Mouse (Mus musculus): ENCODE data around the gene Cd38.
"Not testable (repeated sequence)": the region's sequence is repeated elsewhere in the genome, so short reads cannot be mapped to it uniquely, and the experiment has no call there.

Gene Cd38

DNA sequence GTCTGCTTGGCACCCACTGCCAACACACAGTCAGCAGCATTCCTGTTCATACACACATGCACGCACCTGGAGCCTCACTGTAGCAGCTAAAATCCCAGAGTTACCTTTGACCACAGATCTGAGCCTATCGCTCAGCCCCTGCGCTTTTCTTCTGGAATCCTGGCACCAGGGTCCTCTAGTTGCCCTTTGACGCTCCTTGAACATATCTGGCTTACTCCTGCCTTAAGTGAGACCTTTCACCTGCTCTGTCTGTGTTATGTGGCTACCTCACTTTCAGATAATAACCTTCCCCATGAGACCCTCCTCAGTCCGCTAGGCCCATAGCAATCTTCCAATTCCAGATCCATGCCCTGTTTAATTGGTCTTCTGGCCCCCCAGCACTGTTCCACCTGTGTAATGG is 8.3 kb upstream of the Cd38 start:
- no peak for DNase-seq

DNA sequence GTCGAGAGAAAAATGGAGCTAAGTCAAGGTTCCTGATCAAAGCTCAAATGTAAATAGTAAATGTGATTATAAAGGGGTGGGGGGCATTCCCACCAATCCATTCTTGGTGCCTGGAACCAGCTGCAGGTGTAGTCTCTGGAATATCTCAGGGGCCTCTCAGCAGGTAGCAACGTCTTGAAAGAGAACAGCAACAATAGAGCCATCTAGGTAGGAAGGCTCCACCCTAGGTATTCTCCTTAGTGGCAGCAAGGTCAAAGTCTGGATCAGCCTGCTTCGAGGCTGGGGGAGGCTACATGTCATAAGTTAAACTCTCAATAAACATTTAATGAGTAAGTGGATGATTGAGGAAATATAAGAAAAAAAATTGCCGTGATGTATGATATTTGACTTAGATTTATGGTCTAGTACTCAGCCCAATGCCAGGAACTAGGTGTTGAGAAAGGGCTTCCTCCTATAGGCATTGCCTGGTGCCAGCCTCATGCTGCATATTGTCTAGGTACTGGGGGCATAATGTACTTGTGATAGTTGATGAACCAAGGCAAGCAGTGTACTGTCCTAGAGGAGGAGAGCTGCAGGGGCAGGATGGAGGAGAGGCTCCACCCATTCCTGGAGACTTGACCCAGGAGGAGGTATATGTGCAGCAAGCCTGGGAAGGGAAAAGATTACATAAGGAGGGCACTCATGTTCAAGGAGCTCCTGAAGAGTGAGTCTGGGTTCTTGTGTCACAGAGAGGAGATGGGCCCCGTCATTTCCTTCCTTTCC is 7.5 kb upstream of the Cd38 start:
- no peak for DNase-seq

DNA sequence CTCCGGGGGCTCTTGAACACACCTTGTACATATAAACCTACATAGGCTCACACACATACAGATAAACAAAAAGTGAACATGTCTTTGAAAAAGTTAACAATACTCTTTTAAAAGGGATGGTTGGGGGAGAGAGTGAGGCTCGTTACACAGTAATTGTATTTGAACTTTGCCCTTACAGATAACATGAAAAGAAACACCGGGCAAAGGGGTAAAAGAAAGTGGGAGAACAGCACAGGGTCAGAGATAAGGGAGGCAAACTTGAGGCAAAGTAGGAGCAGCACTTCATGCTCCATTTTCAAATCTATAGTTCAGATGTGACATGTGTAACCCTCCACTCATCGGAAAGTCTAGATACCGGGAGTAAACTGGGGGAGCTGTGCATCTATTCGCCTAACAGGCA is 4.7 kb upstream of the Cd38 start:
- no peak for DNase-seq

GRCm38 (mm10) chr5:43865316-43865715 is 3.0 kb upstream of the Cd38 start:
- DNase-seq: no peak

DNA sequence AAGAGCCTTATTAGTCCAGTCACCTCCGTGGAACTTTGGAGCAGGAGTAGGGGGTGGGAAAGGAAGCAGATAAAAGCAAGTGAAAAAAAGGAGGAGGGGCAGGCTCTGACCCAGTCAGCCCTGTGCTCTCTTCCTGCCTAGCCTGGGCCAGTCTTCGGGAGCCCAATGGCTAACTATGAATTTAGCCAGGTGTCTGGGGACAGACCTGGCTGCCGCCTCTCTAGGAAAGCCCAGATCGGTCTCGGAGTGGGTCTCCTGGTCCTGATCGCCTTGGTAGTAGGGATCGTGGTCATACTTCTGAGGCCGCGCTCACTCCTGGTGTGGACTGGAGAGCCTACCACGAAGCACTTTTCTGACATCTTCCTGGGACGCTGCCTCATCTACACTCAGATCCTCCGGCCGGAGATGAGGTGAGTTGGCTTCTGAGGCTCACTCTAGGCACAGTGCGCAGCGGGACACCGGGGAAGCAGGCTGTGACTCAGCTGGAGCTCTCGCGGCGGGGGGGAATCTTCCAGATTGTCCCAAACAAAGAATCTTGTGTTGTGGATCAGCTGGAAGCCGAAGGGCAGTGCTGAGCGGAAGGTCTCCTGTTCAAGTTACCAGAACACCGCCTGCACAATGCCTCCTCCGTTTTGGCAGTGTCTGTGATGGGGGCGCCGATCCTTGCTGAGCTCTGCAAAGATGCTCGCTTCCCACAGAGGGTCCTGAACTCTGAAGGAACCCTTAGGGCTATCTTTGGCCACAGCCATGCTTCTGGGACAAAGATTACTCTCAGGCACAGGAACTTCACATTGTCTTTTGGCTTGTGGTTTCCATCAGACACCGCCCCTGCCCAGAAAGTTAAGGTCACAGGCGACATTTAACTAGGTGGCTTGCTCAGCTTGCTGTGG is 603 bp downstream of the Cd38 start:
- peak; percentile 32 to 58 for DNase-seq

DNA sequence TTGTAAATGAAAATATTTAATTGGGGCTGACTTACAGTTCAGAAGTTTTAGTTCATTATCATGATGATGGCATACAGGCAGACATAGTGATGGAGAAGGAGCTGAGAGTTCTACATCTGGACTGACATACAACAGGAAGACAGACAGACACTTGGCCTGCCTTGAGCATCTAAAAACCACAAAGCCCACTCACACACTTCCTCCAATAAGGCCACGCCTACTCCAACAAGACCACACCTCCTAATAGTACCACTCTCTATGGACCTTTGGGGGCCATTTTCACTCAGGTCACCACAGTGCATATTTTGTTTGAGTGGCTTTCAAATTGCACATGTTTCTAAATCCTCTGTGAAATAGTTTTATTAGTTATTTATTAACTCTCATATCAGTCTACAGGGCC is 3.5 kb downstream of the Cd38 start:
- no peak for DNase-seq

- DNase-seq: no peak
Measured at GRCm38 (mm10) chr5:43872652-43873051, 4.3 kb downstream of the Cd38 start.

GRCm38 (mm10) chr5:43882034-43882433 is 13.7 kb downstream of the Cd38 start:
- DNase-seq: no peak

GRCm38 (mm10) chr5:43885060-43885820 is 16.9 kb downstream of the Cd38 start:
- no peak for DNase-seq

GRCm38 (mm10) chr5:43892386-43892785 is 24.0 kb downstream of the Cd38 start:
- peak; percentile 41 to 74 for DNase-seq

DNA sequence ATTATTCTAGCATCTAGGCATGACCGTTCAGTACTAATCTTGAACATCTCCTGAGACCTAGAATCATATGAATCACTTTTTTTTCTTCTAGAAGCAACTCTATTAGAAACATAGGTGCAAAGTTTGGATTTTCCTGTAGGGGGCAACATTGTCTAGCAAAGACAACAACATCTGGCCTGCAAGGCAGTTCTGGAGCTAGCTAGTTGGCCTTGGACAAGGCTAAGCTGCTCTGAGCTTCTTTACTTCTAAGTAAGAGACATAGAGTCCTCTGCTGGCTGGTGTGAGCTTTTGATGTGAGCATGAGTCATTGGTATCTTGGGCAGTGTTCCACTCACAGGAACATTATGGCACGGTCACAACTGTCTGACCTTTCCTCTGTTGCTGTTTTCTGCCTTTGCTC is 25.8 kb downstream of the Cd38 start:
- peak; percentile 69 to 81 for DNase-seq

GRCm38 (mm10) chr5:43895931-43896330 is 27.6 kb downstream of the Cd38 start:
- DNase-seq: no peak

DNA sequence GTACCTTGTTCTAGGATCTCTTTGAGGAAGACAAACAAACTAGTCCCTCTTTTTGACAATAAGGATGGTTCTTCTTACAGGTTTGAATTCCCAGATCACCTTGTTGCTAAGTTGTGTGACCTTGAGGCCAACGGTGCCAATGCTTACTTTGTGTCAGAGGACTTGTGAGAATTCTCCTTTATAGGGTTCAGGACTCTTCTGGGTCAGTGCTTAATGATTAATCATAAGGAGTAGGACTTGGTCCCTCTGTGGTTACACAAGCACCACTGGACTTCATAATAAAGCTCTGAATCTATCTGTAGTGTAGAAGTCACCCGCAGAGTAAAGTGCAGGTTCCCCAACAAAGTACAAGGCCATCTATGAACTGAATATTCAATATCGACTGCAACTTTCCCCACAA is 36.3 kb downstream of the Cd38 start:
- DNase-seq: peak; percentile 47 to 75

DNA sequence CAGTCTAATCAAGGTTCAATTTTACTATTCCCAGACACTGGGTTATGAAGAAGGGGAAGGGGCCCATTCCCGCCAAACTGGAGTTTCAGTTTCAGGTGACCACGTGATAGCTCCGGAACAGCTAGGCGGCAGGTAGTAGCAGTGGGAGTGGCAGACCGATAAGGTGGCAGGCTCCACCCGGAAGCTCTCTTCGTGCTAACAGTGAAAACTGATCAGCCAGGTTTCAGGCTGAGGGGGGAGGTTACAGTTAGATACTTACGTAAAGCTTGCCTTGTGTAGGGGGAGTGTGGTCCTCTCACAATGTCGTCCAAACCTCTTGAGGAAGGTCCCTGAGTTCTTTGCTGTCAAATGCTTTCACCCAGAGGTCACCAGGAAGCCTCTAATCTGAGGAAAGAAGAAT is 40.9 kb downstream of the Cd38 start:
- no peak for DNase-seq

DNA sequence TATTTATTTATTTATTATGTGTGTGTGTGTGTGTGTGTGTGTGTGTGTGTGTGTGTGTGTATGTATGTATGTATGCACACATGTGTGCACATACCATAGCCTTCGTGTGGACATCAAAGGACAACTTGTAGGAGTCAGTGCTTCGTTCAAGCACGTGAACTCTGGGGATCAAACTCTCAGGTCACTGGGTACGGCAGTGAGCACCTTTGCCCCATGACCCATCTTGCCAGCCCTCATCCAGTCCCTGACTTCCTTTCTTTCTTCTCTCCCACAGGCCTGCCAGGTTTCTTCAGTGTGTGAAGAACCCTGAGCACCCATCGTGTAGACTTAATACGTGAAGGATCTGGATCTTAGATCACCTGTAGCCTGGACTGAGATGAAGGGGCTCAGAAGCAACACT is 41.7 kb downstream of the Cd38 start:
- peak; percentile 12 to 55 for DNase-seq

DNA sequence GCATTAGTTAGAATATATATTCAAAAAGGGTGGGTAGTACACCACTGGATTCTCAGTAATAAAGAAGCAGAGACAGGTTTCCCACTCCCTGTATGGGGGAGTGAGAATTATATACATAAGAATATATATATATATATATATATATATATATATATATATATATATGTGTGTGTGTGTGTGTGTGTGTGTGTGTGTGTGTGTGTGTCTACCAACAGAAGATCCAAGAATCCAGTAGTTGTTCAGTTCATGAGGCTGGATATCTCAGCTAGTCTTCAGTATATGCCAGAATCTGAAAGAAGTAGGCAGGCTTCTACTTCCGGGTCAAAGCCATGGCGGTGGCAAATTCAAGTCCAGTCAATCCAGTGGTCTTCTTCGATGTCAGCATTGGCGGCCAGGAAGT is 44.5 kb downstream of the Cd38 start, which contains the start of gene Gm7879:
Gm7879 (plus strand) TSS at position 301 of the 400 bp plus-strand sequence.
- not testable (repeated sequence) for DNase-seq

GRCm38 (mm10) chr5:43915261-43915886 is 47.0 kb downstream of the Cd38 start:
- no peak for DNase-seq

DNA sequence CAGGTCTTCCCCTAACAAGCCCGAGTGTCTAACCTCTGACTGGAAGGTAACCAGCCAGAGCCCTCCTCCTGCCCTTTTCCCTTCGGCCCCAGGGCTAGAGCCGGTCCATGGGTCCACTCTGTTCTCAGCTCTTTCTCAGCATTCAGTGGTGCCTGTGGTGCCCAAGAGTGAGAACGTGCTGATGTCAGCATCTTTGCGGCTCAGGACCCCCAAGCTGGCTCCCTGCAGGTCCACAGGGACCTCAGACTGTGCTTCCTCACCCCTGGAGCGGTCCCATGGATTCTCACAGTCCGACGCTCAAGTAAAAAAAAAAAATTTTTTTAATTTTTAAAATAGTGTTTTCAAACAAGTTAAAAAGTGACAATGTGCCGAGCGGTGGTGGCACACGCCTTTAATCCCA is 53.5 kb downstream of the Cd38 start:
- peak in 1 of 2 experiments; percentile 40 for DNase-seq

- DNase-seq: peak; percentile 62 to 83
Measured at GRCm38 (mm10) chr5:43923933-43924332, 55.6 kb downstream of the Cd38 start.

GRCm38 (mm10) chr5:43927729-43928128 is 59.4 kb downstream of the Cd38 start:
- no peak for DNase-seq

DNA sequence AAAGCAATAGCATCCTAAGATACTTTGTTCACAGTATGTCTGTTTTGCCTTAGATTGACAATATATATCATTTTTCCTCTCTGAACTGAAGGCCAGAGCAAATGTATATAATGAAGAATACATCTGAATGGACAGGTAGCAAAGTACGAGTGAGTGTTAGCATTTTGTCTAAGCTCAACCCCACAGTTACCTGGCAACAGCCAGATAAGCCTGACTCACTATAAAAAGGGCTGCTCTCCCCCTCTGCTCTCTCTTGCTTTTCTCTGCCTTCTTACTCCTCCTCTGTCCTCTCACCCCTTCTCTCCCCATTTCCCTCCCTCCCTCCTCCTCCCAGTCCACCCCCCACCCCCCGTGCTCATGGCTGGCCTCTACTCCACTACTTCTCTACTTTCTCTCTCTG is 64.9 kb downstream of the Cd38 start:
- DNase-seq: no peak

DNA sequence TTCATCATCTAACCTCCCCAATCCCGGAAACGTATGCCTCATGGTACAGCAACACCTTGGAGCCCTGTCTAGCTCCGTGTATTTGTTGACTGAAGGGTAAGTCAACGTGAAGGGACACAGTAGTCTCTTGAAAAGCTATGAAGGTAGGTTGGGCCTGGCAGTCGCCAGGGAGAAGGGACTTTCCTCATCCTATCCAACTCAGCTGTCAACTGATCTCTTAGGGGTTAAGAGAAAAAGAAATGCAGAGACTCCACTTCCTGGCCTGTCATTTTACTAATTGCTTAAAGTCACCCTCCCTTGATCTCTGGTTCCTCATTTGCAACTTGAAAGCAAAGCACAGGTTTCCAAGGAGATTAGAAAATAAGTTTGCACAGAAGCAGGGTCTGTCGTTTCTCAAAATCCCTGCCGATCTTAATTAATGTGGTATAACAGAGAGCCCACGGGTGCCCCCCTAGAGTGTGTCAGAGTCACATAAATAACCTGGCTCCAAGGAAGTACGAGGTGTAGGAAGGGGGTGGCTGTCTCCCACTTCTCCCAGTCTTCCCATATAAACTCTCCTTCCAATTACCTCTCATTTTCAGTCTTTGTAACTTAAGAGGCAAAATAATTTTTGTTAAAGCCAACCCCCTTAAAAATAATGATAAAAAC is 79.1 kb downstream of the Cd38 start:
- no peak for DNase-seq

Measured in kidney, postnatal 25 days (tissue).